Mouse (Mus musculus): ENCODE results near the gene Actn3.
"Not testable (repeated sequence)": the region's sequence is repeated elsewhere in the genome, so short reads cannot be mapped to it uniquely, and the experiment has no call there.

Actn3 gene

GRCm38 (mm10) chr19:4859081-4859480, 18.6 kb downstream of the Actn3 start:
- DNase-seq (ENCODE audit: low spot score): peak; percentile 62

DNA sequence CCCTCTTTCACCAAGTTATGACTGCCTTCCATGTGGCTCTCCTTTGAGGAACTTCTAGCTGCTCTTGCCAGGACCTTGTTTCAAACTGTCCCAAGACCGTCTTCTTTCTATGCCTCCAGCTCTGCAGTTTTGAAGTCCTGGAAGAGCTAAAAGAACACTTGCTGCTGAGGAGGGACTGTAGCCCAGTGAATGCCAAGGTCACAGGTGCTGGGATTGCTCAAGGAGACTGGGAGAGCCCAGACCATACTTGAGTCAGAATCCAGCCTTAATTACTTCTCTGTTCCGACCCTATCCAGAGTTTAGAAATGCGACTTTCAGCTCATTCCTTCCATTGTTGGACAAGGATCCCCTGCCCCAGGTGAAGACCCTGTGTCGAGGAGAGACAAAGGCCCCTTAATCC, 21.8 kb downstream of the Actn3 start:
- DNase-seq (ENCODE audit: low spot score): no peak

DNA sequence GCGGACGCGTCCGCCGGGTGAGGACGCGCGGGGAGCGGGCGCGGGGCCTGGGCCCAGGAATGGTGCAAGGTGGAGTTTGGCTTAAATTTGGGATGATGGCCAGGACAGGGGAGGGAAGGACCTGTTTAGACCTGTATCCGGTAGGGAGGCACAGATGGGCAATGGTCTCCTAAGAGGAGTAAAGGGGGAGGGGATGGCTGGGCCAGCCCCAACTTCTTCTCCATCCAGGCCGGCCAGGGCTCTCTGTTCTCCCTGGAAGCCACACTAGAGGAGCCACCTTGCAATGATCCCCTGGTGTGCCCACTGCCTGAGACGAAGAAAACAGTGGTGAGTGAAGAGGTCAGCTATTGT, 22.3 kb downstream of the Actn3 start:
- DNase-seq (ENCODE audit: low spot score): no peak

DNA sequence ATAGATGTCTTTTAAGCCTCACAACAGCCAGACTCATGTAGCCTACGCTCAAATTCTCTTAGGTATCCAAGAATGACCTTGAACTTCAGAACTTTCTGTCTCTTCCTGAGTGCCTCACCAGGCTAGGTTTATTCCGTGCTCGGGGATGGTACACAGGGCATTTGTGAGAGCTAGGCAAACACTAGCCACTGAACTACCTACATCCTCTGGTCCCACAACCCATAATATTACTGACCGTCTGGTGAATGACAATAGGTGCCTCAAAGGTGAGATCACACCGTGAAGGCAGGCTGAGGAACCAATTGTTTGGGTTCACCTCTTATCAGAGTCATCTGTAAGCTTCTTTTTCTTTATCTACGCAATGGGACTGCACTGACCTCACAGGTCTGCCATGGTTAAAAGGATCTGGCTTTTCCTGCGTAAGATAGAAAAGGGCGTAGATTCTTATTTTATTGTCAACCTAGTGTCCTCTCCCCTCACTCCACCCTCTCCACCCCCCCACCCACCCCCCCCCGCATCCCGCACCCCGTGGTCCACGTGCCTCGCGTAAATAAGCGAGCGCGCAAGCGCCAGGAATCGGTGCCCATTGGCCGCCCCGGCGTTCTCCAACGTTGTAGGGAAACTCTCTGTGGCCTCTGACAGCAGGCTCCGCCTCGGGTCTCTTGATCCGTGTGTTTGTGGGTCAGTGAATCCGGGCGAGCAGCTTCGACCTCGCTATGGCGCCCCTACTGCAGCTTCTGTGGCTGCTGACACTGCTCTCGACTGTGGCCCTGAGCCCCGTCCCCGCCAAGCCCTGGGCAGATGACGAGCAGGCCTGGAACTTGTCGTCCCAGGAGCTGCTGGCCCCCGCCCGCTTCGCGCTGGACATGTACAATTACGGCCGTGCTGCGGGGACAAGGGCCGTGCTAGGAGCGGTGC, 22.9 kb downstream of the Actn3 start, which contains the start of gene Ctsf:
Gene Ctsf, plus strand, starts transcription at position 579 of the 918 bp plus-strand sequence.
- peak; percentile 37 for DNase-seq (ENCODE audit: low spot score)

DNA sequence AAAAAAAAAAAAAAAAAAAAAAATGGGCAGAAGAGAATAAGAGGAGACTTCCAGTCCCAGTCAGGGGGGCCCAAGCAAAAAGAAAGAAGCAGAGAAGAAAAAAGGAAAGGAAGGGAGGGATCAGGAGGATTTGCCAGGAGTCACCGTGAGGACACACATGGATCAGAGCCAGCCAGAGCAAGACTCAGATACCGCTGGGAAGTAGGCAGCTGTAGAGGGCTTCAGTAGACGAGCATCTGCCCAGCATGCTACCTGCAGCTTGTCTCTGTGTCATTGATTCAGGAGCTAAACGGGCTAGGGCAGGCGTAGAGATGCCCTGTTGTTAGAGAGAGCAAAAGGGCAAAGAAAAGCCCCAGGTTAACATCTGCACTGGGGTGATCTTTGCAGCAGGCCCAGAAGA, 27.4 kb downstream of the Actn3 start:
- DNase-seq (ENCODE audit: low spot score): no peak

DNA sequence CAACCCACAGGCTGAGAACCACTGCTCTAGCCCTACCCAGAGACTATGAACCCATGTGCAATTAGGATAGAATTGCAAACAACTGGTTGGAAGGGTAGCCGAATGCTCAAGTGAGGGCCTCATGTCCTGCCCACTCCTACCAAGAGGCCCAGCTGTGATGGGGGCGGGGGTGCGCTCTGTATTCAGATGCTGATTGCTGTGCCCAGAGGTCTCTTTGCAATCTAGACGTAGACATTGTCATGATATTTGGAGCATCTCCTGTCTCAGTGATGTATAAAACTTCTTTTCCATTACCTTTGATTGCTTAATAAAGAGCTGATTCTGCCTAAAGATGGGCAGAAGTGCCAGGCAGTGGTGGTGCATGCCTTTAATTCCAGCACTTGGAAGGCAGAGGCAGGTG, 27.9 kb downstream of the Actn3 start:
- DNase-seq (ENCODE audit: low spot score): no peak

- DNase-seq (ENCODE audit: low spot score): no peak
Observed at GRCm38 (mm10) chr19:4847490-4847889, 30.2 kb downstream of the Actn3 start.

GRCm38 (mm10) chr19:4845846-4846245, 31.9 kb downstream of the Actn3 start:
- DNase-seq (ENCODE audit: low spot score): no peak

- DNase-seq (ENCODE audit: low spot score): no peak
Observed at GRCm38 (mm10) chr19:4842611-4843010, 35.1 kb downstream of the Actn3 start.

DNA sequence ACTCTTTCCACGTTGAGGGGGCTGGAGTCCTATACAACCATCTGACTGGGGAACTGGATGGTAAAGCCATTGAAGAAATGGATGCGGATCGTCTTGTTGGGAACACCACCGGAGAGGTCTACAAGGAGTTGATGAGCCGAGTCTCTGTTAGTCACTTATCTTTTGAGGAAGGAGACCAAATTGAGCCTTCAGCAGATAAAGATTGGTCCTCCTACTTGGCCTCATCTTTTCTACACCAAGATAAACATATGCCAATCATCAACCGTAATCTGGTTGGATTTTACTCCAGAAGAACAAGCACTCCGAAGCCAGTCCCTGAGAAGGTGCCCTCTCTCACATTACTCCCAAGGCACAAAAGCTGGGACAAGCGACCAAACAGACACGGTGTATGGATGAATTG, 36.9 kb downstream of the Actn3 start:
- no peak for DNase-seq (ENCODE audit: low spot score)

DNA sequence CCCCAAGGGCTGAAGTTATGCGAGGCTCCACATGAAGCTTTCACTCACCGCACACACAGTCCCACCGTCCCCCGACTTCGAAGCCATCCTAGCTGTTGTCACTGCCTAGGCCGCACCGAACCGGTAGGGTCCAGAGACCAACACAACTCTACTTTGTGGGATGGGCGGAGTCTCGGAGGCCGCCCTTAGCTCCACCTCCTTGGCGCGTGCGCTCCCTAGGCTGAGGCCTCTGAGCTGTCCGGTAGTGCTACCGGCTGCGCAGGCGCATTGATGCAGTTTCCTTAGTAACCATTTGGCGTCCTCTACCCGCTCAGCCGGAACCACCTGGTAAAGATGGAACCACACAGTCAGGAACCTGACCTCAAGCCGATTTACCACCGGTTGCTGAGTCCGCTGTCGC, 38.6 kb downstream of the Actn3 start, which contains the start of the genes Ccs and Ccdc87:
Gene Ccs, minus strand, starts transcription at position 184 of the 400 bp plus-strand sequence.
Gene Ccdc87, plus strand, starts transcription at position 218 of the 400 bp plus-strand sequence.
- peak; percentile 93 for DNase-seq (ENCODE audit: low spot score)

- no peak for DNase-seq (ENCODE audit: low spot score)
Observed at GRCm38 (mm10) chr19:4838526-4839140, 39.1 kb downstream of the Actn3 start.

GRCm38 (mm10) chr19:4837049-4837448, 40.7 kb downstream of the Actn3 start:
- DNase-seq (ENCODE audit: low spot score): no peak

- no peak for DNase-seq (ENCODE audit: low spot score)
Observed at GRCm38 (mm10) chr19:4836096-4836495, 41.6 kb downstream of the Actn3 start.

GRCm38 (mm10) chr19:4833977-4834376, 43.7 kb downstream of the Actn3 start:
- DNase-seq (ENCODE audit: low spot score): no peak

DNA sequence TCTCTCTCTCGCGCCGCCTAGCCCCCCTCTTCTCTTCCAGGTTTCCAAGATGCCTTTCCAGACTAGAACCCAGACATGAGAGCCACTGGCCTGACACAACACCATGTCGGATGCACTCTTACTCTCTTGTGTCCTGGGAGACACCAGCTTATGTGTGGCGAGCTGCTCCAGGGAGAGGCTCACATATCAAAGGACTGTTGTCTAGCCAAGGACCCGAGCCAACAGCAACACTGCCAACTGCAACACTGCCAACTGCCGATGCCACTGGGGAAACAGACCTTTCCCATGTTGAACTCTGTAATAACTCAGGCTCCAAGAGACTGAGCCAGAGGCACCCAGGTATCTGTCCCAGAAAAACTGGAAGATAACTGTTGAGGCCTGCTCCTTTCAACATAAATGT, 48.6 kb downstream of the Actn3 start:
- no peak for DNase-seq (ENCODE audit: low spot score)

DNA sequence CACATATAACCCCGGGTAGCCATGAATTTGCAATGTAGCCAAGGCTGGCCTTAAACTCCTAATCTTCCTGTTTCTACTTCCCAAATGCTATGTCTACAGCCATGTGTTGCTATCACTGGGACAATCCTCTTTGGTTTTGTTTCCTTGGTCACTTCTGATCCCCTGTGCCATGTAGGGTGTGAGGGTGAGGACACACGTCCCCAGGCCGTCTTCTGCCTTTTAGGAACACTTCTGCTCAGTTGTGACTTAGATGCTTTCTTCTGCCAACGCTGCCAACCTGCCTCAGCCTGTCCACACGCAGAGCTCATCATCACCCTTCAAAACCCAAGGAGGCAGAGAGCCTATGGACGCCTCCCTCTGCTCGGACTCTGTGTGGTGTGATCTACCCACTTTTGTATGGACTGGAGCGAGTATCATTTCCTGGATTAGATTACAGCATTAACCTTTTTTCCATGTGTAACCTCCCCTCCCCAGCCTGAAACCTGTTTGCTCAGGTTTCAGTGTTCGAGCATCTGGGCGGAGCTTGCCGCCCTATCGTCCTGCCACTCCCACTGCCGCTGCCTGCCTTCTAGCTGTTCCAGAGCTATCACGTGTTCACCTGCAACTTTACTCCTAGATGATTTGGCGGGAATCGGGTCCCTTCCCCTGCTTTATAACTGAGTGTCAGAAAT, 49.1 kb downstream of the Actn3 start:
- DNase-seq (ENCODE audit: low spot score): no peak

DNA sequence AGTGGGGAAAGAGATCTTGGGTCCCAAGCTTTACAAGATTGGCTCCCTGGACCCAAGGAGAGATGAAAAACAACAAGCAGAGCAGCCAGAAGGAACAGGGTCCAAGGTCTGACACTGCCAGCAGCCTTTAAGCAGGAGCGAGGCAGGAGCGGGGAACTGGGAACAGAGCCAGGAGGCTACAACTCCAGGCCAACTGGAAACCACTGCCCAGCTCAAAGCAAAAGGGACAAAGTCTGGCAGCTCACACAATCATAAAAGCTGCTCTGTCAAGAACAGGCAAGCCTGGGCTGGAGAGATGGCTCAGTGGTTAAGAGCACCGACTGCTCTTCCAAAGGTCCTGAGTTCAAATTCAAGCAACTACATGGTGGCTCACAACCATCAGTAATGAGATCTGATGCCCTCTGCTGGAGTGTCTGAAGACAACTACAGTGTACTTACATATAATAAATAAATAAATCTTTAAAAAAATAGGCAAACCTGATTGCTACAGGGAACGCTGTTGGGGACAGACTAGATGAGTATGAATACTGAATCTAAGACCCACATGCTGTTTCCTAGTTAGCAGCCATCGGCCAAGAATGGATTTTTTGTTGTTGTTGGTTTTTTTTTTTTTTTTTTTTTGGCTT, 56.9 kb downstream of the Actn3 start:
- DNase-seq (ENCODE audit: low spot score): no peak

- no peak for DNase-seq (ENCODE audit: low spot score)
Observed at GRCm38 (mm10) chr19:4817182-4817835, 60.4 kb downstream of the Actn3 start.

DNA sequence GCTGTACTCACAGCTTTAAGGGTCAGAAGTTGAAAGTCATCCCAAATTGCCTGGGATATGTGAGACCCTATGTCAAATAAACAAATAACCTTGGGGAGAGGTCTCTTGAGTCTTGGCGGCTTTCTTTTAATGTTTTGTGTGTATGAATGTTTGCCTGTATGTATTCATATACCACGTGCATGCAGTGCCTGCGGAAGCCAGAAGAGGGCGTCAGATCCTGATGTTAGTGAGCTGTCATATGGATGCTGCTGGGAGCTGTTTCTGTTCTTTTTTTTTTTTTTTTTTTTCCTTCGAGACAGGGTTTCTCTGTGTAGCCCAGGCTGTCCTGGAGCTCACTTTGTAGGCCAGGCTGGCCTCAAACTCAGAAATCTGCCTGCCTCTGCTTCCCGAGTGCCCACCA, 64.7 kb downstream of the Actn3 start:
- peak; percentile 25 for DNase-seq (ENCODE audit: low spot score)

GRCm38 (mm10) chr19:4812334-4812949, 65.3 kb downstream of the Actn3 start:
- not testable (repeated sequence) for DNase-seq (ENCODE audit: low spot score)

All from spleen, adult 12 weeks (tissue).